Mouse (Mus musculus) Patski (cell line): Measurements from ENCODE around the gene Cdk5rap2. TPM values are rescaled to one million over a fixed set of nuclear protein-coding genes. Genes with fewer than 3 reads are reported as not detected.

Experiments used
- ATAC-seq: fragments of 100-300 bp; one replicate; pipeline ENCODE4 v1.8.0; 2021
- CTCF ChIA-PET: fragments of 350-600 bp; sonication (Branson Sonifier 250); formaldehyde crosslinking; loops from one replicate; lab custom pipeline; 2022; ENCODE audit warnings: inconsistent platforms; lab: Charles Lee
- POLR2A ChIA-PET: fragments of 350-600 bp; sonication (Branson Sonifier 250); formaldehyde crosslinking; loops from one replicate; lab custom pipeline; 2022; ENCODE audit warnings: antibody characterized with exemption, inconsistent platforms; lab: Charles Lee
- DNase-seq: peaks from one replicate; pipeline ENCODE4 v3.0.0-alpha.2; 2011; ENCODE audit warnings: low read depth, low spot score
- H3K27me3 ChIP-seq: fragments of 371-371 bp; one replicate; pipeline ENCODE4 v1.5.1; 2021
- CTCF ChIP-seq: fragments of 100-300 bp; IDR thresholded peaks from one replicate; pipeline ENCODE4 v1.5.1; 2021
- in situ Hi-C: fragments of 300-500 bp; cut with MboI; formaldehyde crosslinking; loops from 3 replicates; pipeline ENCODE4 v1.11.1; 2018; ENCODE audit warnings: low pct_unique_long_range_greater_than_20kb, mixed read lengths
- polyA plus RNA-seq: library from polyadenylated mRNA; unstranded; gene quantifications from one replicate; pipeline ENCODE4 v1.2.3, GENCODE M21; 2021

Gene Cdk5rap2
- polyA plus RNA-seq = 36.3 TPM

DNA sequence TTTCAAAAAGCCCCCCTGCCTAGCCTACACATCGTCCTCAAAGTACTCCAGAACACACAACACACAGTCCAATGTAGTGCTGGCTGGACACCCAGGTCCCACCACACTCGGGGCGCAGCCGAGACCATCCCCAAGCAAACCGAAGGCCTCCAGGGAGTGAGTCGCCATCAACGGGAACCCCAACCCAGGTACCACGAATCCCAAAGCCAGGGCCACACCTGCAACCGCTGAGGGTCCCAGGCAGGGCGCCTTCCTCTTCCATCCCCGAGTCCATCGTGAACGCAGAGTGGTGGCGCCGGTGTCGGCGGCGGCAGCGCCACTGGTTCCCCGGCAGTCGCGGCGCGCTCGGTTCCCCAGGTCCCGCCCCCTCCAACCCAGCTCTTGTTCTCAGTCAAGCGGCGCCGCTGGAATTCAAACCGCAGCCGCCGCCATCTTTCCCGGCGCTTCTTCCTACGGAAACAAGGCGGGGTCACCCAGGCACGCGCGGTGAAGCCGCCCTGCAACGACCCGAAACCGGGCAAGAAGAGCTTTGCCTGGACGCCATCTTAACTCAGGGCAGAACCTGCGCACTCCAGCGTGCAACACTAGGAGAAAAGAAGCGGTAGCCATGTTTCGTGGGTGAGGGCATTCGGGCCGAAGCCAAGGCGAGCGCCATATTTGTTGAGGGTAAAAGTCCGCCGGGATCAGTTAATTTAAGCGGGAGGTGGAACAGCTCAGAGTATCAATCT is at the start of gene Cdk5rap2:
Gene Cdk5rap2 (minus strand): TSS at position 450 of the 728 bp plus-strand sequence.
- in situ Hi-C loops = no loop called here
- ATAC-seq (peak; percentile 86), DNase-seq (peak; percentile 91)
- ChIA-PET POLR2A (interaction anchor here (0.8 kb wide), 1 partner anchor 49 kb away, joined by 3 read pairs; no protein-coding TSS in a partner anchor), CTCF (no interaction called here)
- no peaks in the 10 kb centered on the region for H3K27me3 ChIP-seq
- no peak for TF ChIP-seq CTCF

DNA sequence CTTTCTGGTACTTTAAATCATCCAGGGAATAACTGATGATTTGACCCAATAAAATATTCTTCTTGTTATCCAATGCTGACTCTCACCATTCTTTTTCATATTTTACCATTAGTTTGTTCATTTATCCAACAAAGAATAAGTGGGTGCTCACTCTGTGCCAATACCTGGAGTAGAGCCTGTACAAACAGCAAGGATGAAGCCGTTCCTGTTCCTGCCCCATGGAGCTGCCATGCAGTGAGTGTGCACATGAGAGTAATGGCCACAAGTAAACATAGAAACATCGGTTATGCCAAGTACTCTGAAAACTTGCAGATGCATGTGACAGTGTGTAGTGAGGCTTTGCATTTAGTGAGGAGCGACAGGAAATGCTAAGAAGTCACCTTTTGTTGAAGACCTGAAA is 41.9 kb upstream of the Cdk5rap2 start:
- no peak for ATAC-seq
- no peaks in the 10 kb centered on the region for H3K27me3 ChIP-seq
- TF ChIP-seq CTCF = no peak
- in situ Hi-C loops = no loop called here
- POLR2A ChIA-PET = no interaction called here
- CTCF ChIA-PET = interaction anchor here (1.2 to 3.0 kb wide), 5 partner anchors 9 to 149 kb away, joined by 3 to 15 read pairs (median 5); no protein-coding TSS in a partner anchor
- no peak for DNase-seq

- H3K27me3 ChIP-seq = no peaks in the 10 kb centered on the region
- ChIA-PET CTCF (interaction anchor here (1.2 to 3.0 kb wide), 5 partner anchors 9 to 150 kb away, joined by 3 to 15 read pairs (median 5); no protein-coding TSS in a partner anchor), POLR2A (no interaction called here)
- in situ Hi-C loops = no loop called here
- DNase-seq = peak; percentile 19
- ATAC-seq = peak; percentile 44
- TF ChIP-seq CTCF = peak; percentile 49
These were observed 41.5 kb upstream of the Cdk5rap2 start for GRCm38 (mm10) chr4:70451750-70452149.

DNA sequence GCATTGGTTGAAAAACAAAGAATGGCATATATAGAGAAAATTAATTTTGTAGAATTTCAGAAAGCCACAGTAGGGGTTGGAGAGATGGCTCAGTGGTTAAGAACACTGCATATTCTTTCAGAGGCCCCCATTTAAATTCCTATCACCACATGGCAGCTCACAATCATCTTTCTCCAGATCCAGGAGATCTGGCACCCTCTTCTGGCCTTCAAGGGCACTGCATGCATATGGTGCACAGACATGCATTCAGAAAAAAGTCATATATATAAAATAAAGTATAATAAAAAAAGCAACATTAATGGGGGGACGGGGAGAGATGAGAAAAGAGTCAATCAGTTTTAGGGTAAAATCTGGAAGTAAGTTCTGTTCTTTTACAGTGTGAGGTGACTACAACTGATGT is 39.4 kb upstream of the Cdk5rap2 start:
- no peaks in the 10 kb centered on the region for H3K27me3 ChIP-seq
- ATAC-seq (no peak), DNase-seq (no peak)
- ChIA-PET CTCF (no interaction called here), POLR2A (no interaction called here)
- in situ Hi-C loops = no loop called here
- TF ChIP-seq CTCF = peak; percentile 57

DNA sequence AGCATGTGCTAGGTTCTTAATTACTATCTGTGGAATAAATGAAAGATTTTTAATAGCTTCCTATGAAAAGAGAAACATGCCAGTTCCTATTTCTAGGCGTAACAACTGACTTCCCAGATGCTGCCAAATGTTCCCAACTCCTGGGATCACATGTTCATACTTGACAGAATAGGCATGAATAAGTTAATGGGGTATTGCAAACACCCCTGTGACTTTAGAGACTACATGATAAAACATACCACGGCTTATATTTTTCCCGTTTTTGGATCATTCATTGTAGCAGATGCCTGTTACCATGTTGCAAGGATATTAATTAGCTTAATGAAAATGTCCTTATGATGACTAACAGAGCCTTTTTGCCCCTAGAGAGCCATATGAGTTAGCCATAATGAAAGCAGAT is 36.5 kb upstream of the Cdk5rap2 start:
- ChIA-PET CTCF (no interaction called here), POLR2A (no interaction called here)
- H3K27me3 ChIP-seq = no peaks in the 10 kb centered on the region
- no peak for ATAC-seq
- no peak for TF ChIP-seq CTCF
- DNase-seq = no peak
- in situ Hi-C loops = no loop called here

GRCm38 (mm10) chr4:70420202-70420601 is 10.0 kb upstream of the Cdk5rap2 start:
- no peaks in the 10 kb centered on the region for H3K27me3 ChIP-seq
- DNase-seq = no peak
- ChIA-PET CTCF (no interaction called here), POLR2A (no interaction called here)
- ATAC-seq = peak; percentile 62
- no peak for TF ChIP-seq CTCF
- in situ Hi-C loops = no loop called here

GRCm38 (mm10) chr4:70412126-70412525 is 1.9 kb upstream of the Cdk5rap2 start:
- ChIA-PET POLR2A (no interaction called here), CTCF (no interaction called here)
- no peaks in the 10 kb centered on the region for H3K27me3 ChIP-seq
- ATAC-seq (peak; percentile 79), DNase-seq (peak; percentile 74)
- no peak for TF ChIP-seq CTCF
- in situ Hi-C loops = no loop called here

DNA sequence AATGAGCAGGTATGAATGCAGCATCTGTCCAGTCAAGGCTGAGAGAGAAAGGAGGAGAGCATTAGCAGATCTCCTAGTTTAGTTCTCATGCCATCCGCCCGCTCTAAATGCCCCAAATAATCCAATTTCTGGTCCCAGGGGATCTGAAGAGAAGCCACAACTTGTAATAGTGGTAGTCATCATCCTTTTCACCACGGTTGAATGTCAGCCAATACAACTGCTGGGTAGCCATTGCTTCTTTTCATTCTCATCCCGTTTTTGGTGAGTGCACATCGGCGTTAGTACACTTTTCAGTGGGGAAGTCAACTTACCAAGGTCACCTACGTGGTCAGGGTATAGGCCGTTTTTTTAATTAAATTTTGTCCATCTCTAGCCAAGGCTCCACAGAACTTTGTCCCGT is 787 bp downstream of the Cdk5rap2 start:
- ChIA-PET CTCF (no interaction called here), POLR2A (no interaction called here)
- ATAC-seq (no peak), DNase-seq (no peak)
- TF ChIP-seq CTCF = no peak
- no peaks in the 10 kb centered on the region for H3K27me3 ChIP-seq
- in situ Hi-C loops = no loop called here

DNA sequence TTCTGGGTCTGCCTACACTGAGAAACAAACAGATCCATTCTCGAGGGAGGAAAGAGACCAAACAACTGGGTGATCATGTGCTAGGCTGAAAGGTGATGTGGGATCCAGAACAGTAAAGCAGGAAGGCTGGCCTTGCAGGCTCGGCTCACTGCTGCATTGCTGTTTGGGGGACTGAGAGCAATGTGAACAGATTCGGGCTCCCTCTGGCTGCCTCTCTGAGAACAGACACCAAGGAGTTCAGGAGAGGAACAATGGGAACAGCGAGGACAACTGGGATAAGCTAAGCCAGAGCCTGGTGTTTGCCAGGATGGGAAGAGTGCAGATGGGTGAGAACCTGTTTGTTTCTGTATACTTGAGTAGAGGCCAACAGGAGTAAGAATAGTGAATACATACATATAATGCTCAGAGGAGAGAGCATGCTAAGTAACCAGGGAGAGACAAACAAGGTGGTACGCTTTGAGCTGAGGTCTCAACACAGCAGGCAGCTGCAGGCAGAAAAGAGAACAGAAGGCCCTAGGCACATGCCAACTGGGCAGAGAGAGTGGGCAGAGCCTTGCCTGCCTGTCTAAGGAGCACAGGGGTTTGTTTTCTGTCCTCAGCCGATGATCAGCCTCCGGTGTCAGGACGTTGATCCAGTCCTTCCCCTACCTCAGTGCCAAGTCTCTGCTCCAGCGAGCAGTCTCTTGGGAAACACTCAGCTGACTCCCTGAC is 8.0 kb downstream of the Cdk5rap2 start:
- ChIA-PET CTCF (interaction anchor here (1.2 kb wide), 1 partner anchor 29 kb away, joined by 3 read pairs; no protein-coding TSS in a partner anchor), POLR2A (no interaction called here)
- in situ Hi-C loops = no loop called here
- no peaks in the 10 kb centered on the region for H3K27me3 ChIP-seq
- TF ChIP-seq CTCF = no peak
- ATAC-seq (no peak), DNase-seq (no peak)

GRCm38 (mm10) chr4:70399476-70399875 is 10.8 kb downstream of the Cdk5rap2 start:
- CTCF ChIA-PET = no interaction called here
- H3K27me3 ChIP-seq = no peaks in the 10 kb centered on the region
- ATAC-seq (no peak), DNase-seq (no peak)
- POLR2A ChIA-PET = no interaction called here
- TF ChIP-seq CTCF = no peak
- in situ Hi-C loops = loop anchor here (5.0 kb wide), 1 partner anchor 37 kb away; no protein-coding TSS in a partner anchor

GRCm38 (mm10) chr4:70399074-70399473 is 11.2 kb downstream of the Cdk5rap2 start:
- TF ChIP-seq CTCF = no peak
- CTCF ChIA-PET = no interaction called here
- POLR2A ChIA-PET = no interaction called here
- ATAC-seq (no peak), DNase-seq (no peak)
- in situ Hi-C loops = loop anchor here (5.0 kb wide), 1 partner anchor 37 kb away; no protein-coding TSS in a partner anchor
- H3K27me3 ChIP-seq = no peaks in the 10 kb centered on the region
